Mouse (Mus musculus): ENCODE data around the gene Cks1b. TPM values are rescaled to one million over a fixed set of nuclear protein-coding genes. Genes with fewer than 3 reads are reported as not detected.

Cks1b gene
- total and polyA plus RNA-seq, 3 experiments = 173 to 270 (median 268) TPM

- TF ChIP-seq CTCF (conservative IDR thresholded peaks at IDR 0.05 in 1 of 2, IDR thresholded peaks at IDR 0.05 in 1 of 2; ENCODE audit: low read depth in 2 of 2, low read length in 2 of 2) = no peak
- peak; percentile 89 for TF ChIP-seq ETS1 (conservative IDR thresholded peaks at IDR 0.05; ENCODE audit: low read depth, low read length)
- peak; percentile 56; the same call in 1 of the 2 replicates for TF ChIP-seq KAT2A (IDR thresholded peaks at IDR 0.05; ENCODE audit: insufficient replicate concordance, low read length)
- no peak for TF ChIP-seq JUND (conservative IDR thresholded peaks at IDR 0.05; ENCODE audit: low read depth, low read length)
- TF ChIP-seq E2F4 (IDR thresholded peaks at IDR 0.05; ENCODE audit: insufficient replicate concordance, low read depth, low read length) = no peak
- TF ChIP-seq TCF12 (IDR thresholded peaks at IDR 0.05; ENCODE audit: low read depth, low read length) = peak; percentile 92
- TF ChIP-seq USF2 (conservative IDR thresholded peaks at IDR 0.05; ENCODE audit: low read depth, low read length) = no peak
- TF ChIP-seq NELFE (IDR thresholded peaks at IDR 0.05; ENCODE audit: low read depth, low read length) = 0 out of 2 replicates have a peak, but pooled peaks have one; percentile 10
- peak; percentile 26; the same call in 1 of the 2 replicates for TF ChIP-seq MYC (IDR thresholded peaks at IDR 0.05; ENCODE audit: low read depth, low read length)
- TF ChIP-seq MAFK (IDR thresholded peaks at IDR 0.05; ENCODE audit: insufficient replicate concordance, low read length) = no peak
- peak; percentile 38; the same call in 1 of the 2 replicates for TF ChIP-seq POLR2A (IDR thresholded peaks at IDR 0.05; ENCODE audit: low read depth, low read length)
- no peak for TF ChIP-seq PAX5 (IDR thresholded peaks at IDR 0.05; ENCODE audit: low read length)
- TF ChIP-seq ELF1 (IDR thresholded peaks at IDR 0.05; ENCODE audit: low read depth, low read length) = peak; percentile 85
- no peak for TF ChIP-seq ZKSCAN1 (IDR thresholded peaks at IDR 0.05; ENCODE audit: borderline replicate concordance, low read depth, low read length)
Measured at GRCm38 (mm10) chr3:89391663-89392511, 26.3 kb downstream of the Cks1b start (continued).

GRCm38 (mm10) chr3:89390699-89391662 lies 27.2 kb downstream of the Cks1b start:
- Histone ChIP-seq H3K4me2 (ENCODE audit: insufficient read depth, low read depth, poor library complexity, severe bottlenecking) (peak overlapping the region; percentile 79), H3K36me3 (replicated peaks in 1 of 2; ENCODE audit: control insufficient read depth in 1 of 2, insufficient read depth in 1 of 2, low read length in 1 of 2) (peaks cover 0 to 4% of the 10 kb centered on the region in 2 experiments), H3K4me3 (replicated peaks in 1 of 3; ENCODE audit: low read depth in 2 of 3, low read length in 2 of 3, poor library complexity in 1 of 3) (peak overlapping the region; percentile 60 to 86 (median 85)), H3K9me3 (replicated peaks; ENCODE audit: low read length) (no peaks in the 10 kb centered on the region), H3K4me1 (ENCODE audit: control insufficient read depth in 1 of 2, insufficient read depth in 2 of 2) (peaks cover 6 to 53% of the 10 kb centered on the region in 2 experiments), H3K79me2 (replicated peaks; ENCODE audit: control insufficient read depth, extremely low read depth, insufficient read depth, poor library complexity, severe bottlenecking) (peaks cover 32% of the 10 kb centered on the region), H3K27ac (ENCODE audit: insufficient read depth, low read depth) (peak overlapping the region; percentile 99), H3K9ac (ENCODE audit: insufficient read depth, low read depth) (peak overlapping the region; percentile 97), H3K27me3 (replicated peaks) (no peaks in the 10 kb centered on the region)
- in situ Hi-C loops (cut with MboI; ENCODE audit: low pct_ligation_motif_present, low pct_unique_long_range_greater_than_20kb, low sequenced_read_pairs) (no loop called here), dilution Hi-C loops (cut with MboI; ENCODE audit: extremely low pct_ligation_motif_present, extremely low pct_unique_long_range_greater_than_20kb, low sequenced_read_pairs) (no loop called here)
- peak; percentile 67 for DNase-seq (ENCODE audit: extremely low read depth)
- no peak for TF ChIP-seq POLR2AphosphoS2 (IDR thresholded peaks at IDR 0.05; ENCODE audit: low read depth, low read length)
- TF ChIP-seq ZMIZ1 (IDR thresholded peaks at IDR 0.05; ENCODE audit: low read depth, low read length) = no peak
- TF ChIP-seq EP300 (IDR thresholded peaks at IDR 0.05; ENCODE audit: low read length) = no peak
- no peak; the same call in 1 of the 2 replicates for TF ChIP-seq POLR2A (IDR thresholded peaks at IDR 0.05; ENCODE audit: low read depth, low read length)
- no peak for TF ChIP-seq CHD1 (IDR thresholded peaks at IDR 0.05; ENCODE audit: low read depth, low read length)
- TF ChIP-seq TBP (conservative IDR thresholded peaks at IDR 0.05; ENCODE audit: low read depth, low read length) = 0 out of 2 replicates have a peak, but pooled peaks have one; percentile 23
- TF ChIP-seq ZKSCAN1 (IDR thresholded peaks at IDR 0.05; ENCODE audit: borderline replicate concordance, low read depth, low read length) = no peak
- TF ChIP-seq ELF1 (IDR thresholded peaks at IDR 0.05; ENCODE audit: low read depth, low read length) = no peak
- TF ChIP-seq CHD2 (IDR thresholded peaks at IDR 0.05; ENCODE audit: low read length) = peak; percentile 53; the same call in 1 of the 2 replicates
- TF ChIP-seq MAFK (IDR thresholded peaks at IDR 0.05; ENCODE audit: insufficient replicate concordance, low read length) = no peak
- TF ChIP-seq NRF1 (IDR thresholded peaks at IDR 0.05; ENCODE audit: low read depth, low read length) = no peak
- TF ChIP-seq BHLHE40 (IDR thresholded peaks at IDR 0.05; ENCODE audit: low read depth, low read length) = 0 out of 2 replicates have a peak, but pooled peaks have one; percentile 15
- no peak for TF ChIP-seq RAD21 (IDR thresholded peaks at IDR 0.05; ENCODE audit: low read depth, low read length)
- TF ChIP-seq MAX (IDR thresholded peaks at IDR 0.05; ENCODE audit: low read length) = no peak
- no peak for TF ChIP-seq MXI1 (IDR thresholded peaks at IDR 0.05; ENCODE audit: low read depth, low read length)
- TF ChIP-seq IRF4 (IDR thresholded peaks at IDR 0.05; ENCODE audit: low read depth, low read length) = no peak
- TF ChIP-seq MYC (IDR thresholded peaks at IDR 0.05; ENCODE audit: low read depth, low read length) = no peak
- TF ChIP-seq ZNF384 (IDR thresholded peaks at IDR 0.05; ENCODE audit: low read depth, low read length) = no peak
- TF ChIP-seq ZC3H11A (IDR thresholded peaks at IDR 0.05; ENCODE audit: low read depth, low read length) = no peak
- 0 out of 2 replicates have a peak, but pooled peaks have one; percentile 7 for TF ChIP-seq NELFE (IDR thresholded peaks at IDR 0.05; ENCODE audit: low read depth, low read length)
- no peak for TF ChIP-seq GABPA (IDR thresholded peaks at IDR 0.05; ENCODE audit: insufficient replicate concordance, low read depth, low read length)
- TF ChIP-seq UBTF (IDR thresholded peaks at IDR 0.05; ENCODE audit: low read depth, low read length) = no peak
- TF ChIP-seq E2F4 (IDR thresholded peaks at IDR 0.05; ENCODE audit: insufficient replicate concordance, low read depth, low read length) = no peak
- no peak for TF ChIP-seq JUND (conservative IDR thresholded peaks at IDR 0.05; ENCODE audit: low read depth, low read length)
- TF ChIP-seq JUN (IDR thresholded peaks at IDR 0.05; ENCODE audit: insufficient read depth, low read depth, low read length) = no peak

Measured in CH12.LX (cell line).